Mouse (Mus musculus): ENCODE measurements around the gene Vps4a.

DNA sequence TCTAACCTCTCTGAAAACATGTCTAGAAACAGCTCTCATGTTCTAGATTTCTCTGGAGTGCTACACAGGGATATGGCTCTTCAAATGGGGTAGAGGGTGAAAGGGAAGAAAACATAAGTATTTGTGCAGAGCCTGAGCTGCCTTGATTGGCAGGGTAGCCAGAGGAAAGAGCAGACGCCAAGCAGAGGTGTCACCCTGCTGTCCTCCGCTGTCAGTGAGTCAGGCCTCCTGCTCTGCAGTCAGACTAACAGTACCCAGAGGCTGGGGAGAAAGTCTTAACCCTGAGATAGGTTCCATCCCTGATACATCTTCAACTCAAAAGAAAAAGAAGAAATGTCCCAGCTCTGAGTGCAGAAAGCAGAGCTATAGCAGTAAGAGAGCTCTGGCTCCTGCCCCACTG lies 18.4 kb upstream of the Vps4a start:
- TF ChIP-seq CTCF (IDR thresholded peaks at IDR 0.05; ENCODE audit: low read depth, low read length) (no peak), POLR2A (IDR thresholded peaks at IDR 0.05; ENCODE audit: insufficient read depth, low read length) (no peak), EP300 (IDR thresholded peaks at IDR 0.05; ENCODE audit: insufficient read depth, low read depth, low read length) (no peak)

Data from ES-Bruce4 (cell line).